Mouse (Mus musculus): ENCODE results near the gene Arhgap35.

DNA sequence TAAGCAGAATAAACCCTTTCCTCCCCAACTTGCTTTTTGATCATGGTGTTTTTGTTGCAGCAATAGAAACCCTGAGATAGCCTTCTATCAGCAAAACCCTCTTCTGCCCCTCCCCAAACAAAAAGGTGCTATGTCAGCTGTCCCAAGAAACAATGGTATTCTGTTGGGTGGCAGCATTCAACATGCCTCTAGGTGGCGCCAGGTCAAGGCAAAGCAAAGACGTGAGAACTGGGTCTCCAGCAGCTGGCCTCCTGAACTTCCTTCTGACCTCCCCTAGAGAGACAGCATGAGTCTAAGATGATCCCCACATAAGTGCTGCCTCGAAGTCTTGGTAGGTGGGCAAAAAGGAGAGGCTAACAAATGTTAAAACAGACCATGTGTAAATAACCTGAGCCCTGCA lies 107.5 kb downstream of the Arhgap35 start:
- TF ChIP-seq CTCF (IDR thresholded peaks at IDR 0.05; ENCODE audit: borderline replicate concordance, control insufficient read depth, extremely low read depth, insufficient read depth, low read length, poor library complexity): peak; percentile 47; the same call in 1 of the 2 replicates
- TF ChIP-seq POLR2A (IDR thresholded peaks at IDR 0.05; ENCODE audit: control insufficient read depth, extremely low read depth, insufficient read depth, low read length, poor library complexity): no peak

Data from thymus, adult 2 months (tissue).